Mouse (Mus musculus) C2C12 (cell line): ENCODE measurements around the gene Adh1. TPM values are rescaled to one million over a fixed set of nuclear protein-coding genes. Genes with fewer than 3 reads are reported as not detected.

Experiments used
- H3K27me3 ChIP-seq: one replicate; pipeline ENCODE4 v1.6.1; 2011; ENCODE audit not compliant: control insufficient read depth, insufficient read depth, insufficient read length
- H3K36me3 ChIP-seq: one replicate; pipeline ENCODE4 v1.6.1; 2011; ENCODE audit not compliant: control insufficient read depth, insufficient read depth
- H3K4me3 ChIP-seq: one replicate; pipeline ENCODE4 v1.5.1; 2011; ENCODE audit warnings: mild to moderate bottlenecking, control low read depth; ENCODE audit not compliant: poor library complexity, insufficient read depth, severe bottlenecking
- H3K79me2 ChIP-seq: one replicate; pipeline ENCODE4 v1.6.1; 2011; ENCODE audit not compliant: control insufficient read depth, insufficient read depth
- H3K79me3 ChIP-seq: one replicate; pipeline ENCODE4 v1.6.1; 2011; ENCODE audit warnings: low read depth, control low read depth
- H3ac ChIP-seq: one replicate; pipeline ENCODE3; 2011; ENCODE audit warnings: low read depth; ENCODE audit not compliant: control insufficient read depth, insufficient read length
- CEBPB ChIP-seq: IDR thresholded peaks from one replicate; pipeline ENCODE4 v1.6.1; 2011; ENCODE audit warnings: low read depth, mild to moderate bottlenecking, control low read depth, moderate library complexity
- CTCF ChIP-seq: IDR thresholded peaks from one replicate; pipeline ENCODE4 v1.5.1; 2011; ENCODE audit not compliant: control insufficient read depth, insufficient read depth, insufficient read length
- FOSL1 ChIP-seq: IDR thresholded peaks from one replicate; pipeline ENCODE4 v1.8.0; 2011; ENCODE audit warnings: mild to moderate bottlenecking, low read length; ENCODE audit not compliant: poor library complexity, insufficient read depth, severe bottlenecking
- MAX ChIP-seq: IDR thresholded peaks from one replicate; pipeline ENCODE4 v1.6.1; 2011; ENCODE audit warnings: mild to moderate bottlenecking, control low read depth
- MYOD1 ChIP-seq: IDR thresholded peaks from one replicate; pipeline ENCODE4 v1.6.1; 2011; ENCODE audit warnings: low read depth; ENCODE audit not compliant: control insufficient read depth, insufficient read length
- MYOG ChIP-seq: IDR thresholded peaks from one replicate; pipeline ENCODE4 v1.6.1; 2011; ENCODE audit not compliant: control insufficient read depth, insufficient read length; ENCODE audit errors: extremely low read depth
- USF1 ChIP-seq: IDR thresholded peaks from one replicate; pipeline ENCODE4 v1.6.1; 2011; ENCODE audit warnings: low read depth, mild to moderate bottlenecking, control low read depth, moderate library complexity
- long read RNA-seq, 2 experiments: library from polyadenylated mRNA; unstranded; transcript quantifications; one replicate each; pipeline ENCODE4 v2.0.0; 2019 to 2020
- polyA plus RNA-seq: library from polyadenylated mRNA; unstranded; fragments of >200 nt; fragmentation: generic; extraction: Trizol; gene quantifications from one replicate; pipeline ENCODE4 v1.2.1, GENCODE M21; 2012; ENCODE audit warnings: missing spikeins

Gene Adh1
- polyA plus RNA-seq = 0.05 TPM
- long read RNA-seq, experiment 1 = 0 reads
- long read RNA-seq, experiment 2 = 0 reads

DNA sequence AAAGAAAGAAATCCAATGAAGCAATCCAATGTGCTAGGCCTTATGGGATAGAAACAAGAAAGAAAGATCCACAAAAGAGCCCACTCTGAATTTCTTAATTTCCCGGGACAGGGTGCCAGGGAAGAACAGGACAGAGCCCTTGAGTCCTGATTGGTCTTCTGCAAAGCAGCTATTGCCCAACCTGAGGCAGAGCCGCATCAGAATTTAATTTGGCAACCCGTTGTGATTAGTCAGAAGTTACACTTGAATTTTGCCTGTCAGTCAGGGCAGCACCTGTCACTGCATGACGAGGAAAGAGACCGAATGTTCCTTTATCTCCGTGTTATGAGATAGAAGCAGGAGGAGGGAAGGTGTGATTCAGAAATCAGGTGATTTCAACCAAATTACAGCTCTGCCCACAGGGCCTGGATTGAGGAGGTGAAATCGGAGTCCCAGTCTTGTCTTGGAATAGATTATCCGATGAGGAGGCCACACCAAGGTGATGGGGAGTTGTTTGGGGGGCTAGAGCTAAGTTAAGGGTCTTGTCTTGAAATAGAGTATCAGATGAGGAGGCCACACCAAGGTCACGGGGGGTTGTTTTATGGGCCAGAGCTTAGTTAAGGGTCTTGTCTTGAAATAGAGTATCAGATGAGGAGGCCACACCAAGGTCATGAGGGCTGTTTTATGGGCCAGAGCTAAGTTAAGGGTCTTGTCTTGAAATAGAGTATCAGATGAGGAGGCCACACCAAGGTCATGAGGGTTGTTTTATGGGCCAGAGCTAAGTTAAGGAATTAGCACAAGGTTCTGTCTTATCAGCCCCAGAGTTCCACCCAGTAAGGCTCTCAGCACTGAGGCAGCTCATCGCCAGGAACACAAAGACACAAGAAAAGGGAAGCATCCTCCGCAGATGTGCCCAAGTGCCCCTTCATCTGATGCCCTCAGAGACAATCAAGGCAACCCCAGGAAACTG is at the start of gene Adh1:
Gene Adh1 (plus strand): TSS at position 271 of the 949 bp plus-strand sequence.
- no peak for TF ChIP-seq MAX
- TF ChIP-seq USF1 = no peak
- no peak for TF ChIP-seq CTCF
- TF ChIP-seq FOSL1 = no peak

DNA sequence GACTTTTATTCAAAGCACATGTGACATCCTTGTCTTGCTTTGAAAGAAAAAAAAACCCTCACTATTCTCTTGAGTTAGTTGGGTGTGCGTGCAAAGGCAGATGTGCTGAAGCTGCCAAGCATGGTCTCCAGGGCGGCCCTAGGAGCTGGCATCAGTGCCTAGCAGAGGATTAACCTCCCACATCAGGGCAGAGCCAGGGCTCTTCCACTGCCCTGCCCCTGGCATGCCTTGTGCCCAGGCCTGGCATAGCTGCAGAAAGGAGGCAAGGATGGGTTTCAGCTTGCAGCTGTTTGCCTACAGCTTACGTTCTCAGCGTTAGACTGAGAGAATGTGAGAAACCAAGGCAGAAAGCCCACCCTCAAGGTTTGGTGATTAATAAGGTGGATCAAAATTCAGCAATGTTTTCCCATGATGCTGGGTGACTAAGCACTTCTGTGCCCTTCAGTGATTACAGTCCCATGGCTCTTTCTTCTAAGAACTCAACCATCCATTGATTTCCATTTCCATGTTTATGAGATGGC is 48.3 kb upstream of the Adh1 start:
- Histone ChIP-seq H3ac (no peak overlapping the region), H3K79me3 (no peaks in the 10 kb centered on the region), H3K79me2 (no peaks in the 10 kb centered on the region), H3K36me3 (no peaks in the 10 kb centered on the region), H3K27me3 (no peaks in the 10 kb centered on the region), H3K4me3 (no peak overlapping the region)
- TF ChIP-seq MYOG (no peak), MYOD1 (no peak), USF1 (no peak), CTCF (no peak), FOSL1 (no peak), MAX (no peak), CEBPB (no peak)

More for the DNA sequence above, at the start of gene Adh1:
- H3ac ChIP-seq = no peak within 1 kb of the TSS
- no peaks in the 10 kb centered on the region for H3K79me3 ChIP-seq
- H3K4me3 ChIP-seq = no peak within 1 kb of the TSS
- H3K79me2 ChIP-seq = no peaks in the 10 kb centered on the region
- no peaks in the 10 kb centered on the region for H3K36me3 ChIP-seq
- peaks cover 5% of the 10 kb centered on the region for H3K27me3 ChIP-seq

DNA sequence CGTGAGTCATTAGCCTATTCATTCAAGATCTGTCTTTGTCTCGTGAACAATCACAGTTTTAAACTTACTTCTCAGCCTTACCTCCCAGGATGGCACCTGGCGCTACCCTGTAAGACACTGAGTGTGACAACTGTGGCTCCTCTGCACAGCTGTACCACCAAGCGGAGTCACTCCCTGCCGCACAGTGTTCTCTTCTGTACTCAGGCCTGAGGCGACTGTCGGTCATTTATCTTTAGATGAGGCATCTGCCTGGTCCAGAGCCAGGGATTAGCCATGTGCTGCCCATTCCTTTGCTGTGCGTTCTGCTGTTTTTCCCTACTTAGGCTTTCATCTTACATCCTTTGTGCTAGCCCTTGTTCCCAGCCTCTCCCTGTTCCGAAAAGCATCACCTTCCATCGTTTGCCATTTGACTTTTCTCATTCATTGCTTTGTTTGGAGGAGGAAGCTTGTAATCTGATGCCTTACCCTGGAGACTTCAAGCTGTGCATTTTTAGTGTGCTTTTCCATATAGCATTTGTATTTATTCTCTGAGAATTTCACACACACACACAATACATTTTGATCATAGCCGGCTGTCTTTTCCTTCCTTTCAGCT is 45.3 kb upstream of the Adh1 start:
- H3ac ChIP-seq = no peak overlapping the region
- no peaks in the 10 kb centered on the region for H3K79me3 ChIP-seq
- no peaks in the 10 kb centered on the region for H3K36me3 ChIP-seq

DNA sequence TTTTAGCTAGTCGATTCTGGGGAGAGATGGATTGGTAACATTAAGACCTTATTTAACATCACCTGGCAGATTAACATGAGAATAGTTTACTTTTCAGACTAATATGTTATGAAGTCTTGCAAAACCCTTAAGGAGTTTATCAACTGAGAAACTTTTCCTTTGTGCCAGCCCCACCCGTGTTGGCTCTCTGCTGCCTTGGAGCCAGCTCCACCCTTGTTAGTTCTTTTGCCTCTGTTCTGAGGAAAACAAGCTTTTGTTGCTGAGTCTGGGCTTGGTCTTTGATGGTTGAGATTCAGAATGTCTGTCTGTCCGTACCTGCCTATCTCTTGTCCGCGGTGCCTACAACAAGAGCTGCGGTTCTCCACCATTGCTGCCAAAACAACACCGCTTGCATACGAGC is 44.7 kb upstream of the Adh1 start:
- no peaks in the 10 kb centered on the region for H3K27me3 ChIP-seq

More for the DNA sequence above, 45.3 kb upstream of the Adh1 start:
- Histone ChIP-seq H3K4me3 (no peak overlapping the region), H3K79me2 (peaks cover 8% of the 10 kb centered on the region), H3K27me3 (no peaks in the 10 kb centered on the region)
- no peak for TF ChIP-seq FOSL1
- TF ChIP-seq CTCF = no peak
- TF ChIP-seq MYOD1 = no peak
- no peak for TF ChIP-seq USF1
- no peak for TF ChIP-seq MAX
- no peak for TF ChIP-seq MYOG
- no peak for TF ChIP-seq CEBPB

DNA sequence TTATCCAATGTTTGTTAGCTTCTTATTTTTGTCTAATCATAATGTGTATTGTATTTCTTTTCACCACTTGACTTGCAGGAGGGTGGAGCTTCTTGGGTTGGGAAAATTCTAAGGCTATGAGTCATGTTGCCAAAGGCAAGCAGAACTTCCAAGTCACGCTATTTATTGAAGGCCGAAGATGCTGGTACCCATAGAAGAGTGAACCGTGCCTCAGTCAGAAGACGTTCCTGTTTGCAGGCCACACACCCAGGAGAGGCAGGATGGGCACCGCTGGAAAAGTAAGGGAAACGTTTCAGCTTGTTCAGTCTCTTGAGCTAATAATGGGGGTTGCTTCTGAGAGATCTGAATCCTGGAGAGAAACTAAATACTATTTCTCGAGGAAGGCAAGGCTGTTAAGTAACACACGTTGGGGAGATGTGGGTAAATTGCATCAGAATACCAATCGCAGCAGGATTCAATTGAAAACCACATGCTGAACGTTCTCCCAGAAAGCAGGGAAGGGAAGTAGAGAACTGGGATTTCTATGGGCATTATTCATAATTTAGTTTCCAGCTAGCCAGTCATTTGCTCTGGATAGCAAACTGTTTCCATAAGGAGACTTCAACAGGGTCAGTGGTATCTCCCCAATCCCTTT is 43.0 kb upstream of the Adh1 start, which contains the start of gene Adh7:
Gene Adh7 (plus strand): TSS at position 130 of the 634 bp plus-strand sequence.
- Histone ChIP-seq H3K36me3 (peaks cover 5% of the 10 kb centered on the region), H3K79me2 (peaks cover 8% of the 10 kb centered on the region), H3K4me3 (peak within 1 kb of the TSS; percentile 15), H3ac (no peak within 1 kb of the TSS), H3K79me3 (no peaks in the 10 kb centered on the region), H3K27me3 (no peaks in the 10 kb centered on the region)
- no peak for TF ChIP-seq USF1
- peak; percentile 66 for TF ChIP-seq CEBPB

More for the DNA sequence above, 44.7 kb upstream of the Adh1 start:
- TF ChIP-seq MAX = no peak
- no peak for TF ChIP-seq USF1
- no peak for TF ChIP-seq MYOG
- TF ChIP-seq CEBPB = no peak
- TF ChIP-seq CTCF = no peak
- no peak for TF ChIP-seq FOSL1
- no peak for TF ChIP-seq MYOD1
- H3ac ChIP-seq = no peak overlapping the region
- H3K4me3 ChIP-seq = no peak overlapping the region
- H3K79me2 ChIP-seq = peaks cover 8% of the 10 kb centered on the region
- no peaks in the 10 kb centered on the region for H3K36me3 ChIP-seq
- H3K79me3 ChIP-seq = no peaks in the 10 kb centered on the region
